Mouse (Mus musculus) forebrain, embryonic 10.5 days (tissue): ENCODE data around the gene Gm45062. TPM values are rescaled to one million over a fixed set of nuclear protein-coding genes. Genes with fewer than 3 reads are reported as not detected.

Experiments
- DNase-seq: peaks from one replicate; pipeline ENCODE4 v3.0.0-alpha.2; 2017; ENCODE audit warnings: low spot score; ENCODE audit errors: extremely low spot score
- H3K27ac ChIP-seq: fragments of 300-500 bp; sonication (generic); 2 replicates; pipeline ENCODE4 v1.5.1; 2016; ENCODE audit warnings: mild to moderate bottlenecking
- H3K27me3 ChIP-seq: fragments of 300-500 bp; sonication (generic); 2 replicates; pipeline ENCODE4 v1.6.1; 2016; ENCODE audit warnings: mild to moderate bottlenecking; ENCODE audit not compliant: poor library complexity, severe bottlenecking
- H3K36me3 ChIP-seq: fragments of 300-500 bp; sonication (generic); replicated peaks from 2 replicates; pipeline ENCODE4 v1.6.1; 2016; ENCODE audit warnings: mild to moderate bottlenecking, moderate library complexity
- H3K4me1 ChIP-seq: fragments of 300-500 bp; sonication (generic); 2 replicates; pipeline ENCODE4 v1.6.1; 2016
- H3K4me3 ChIP-seq: fragments of 300-500 bp; sonication (generic); 2 replicates; pipeline ENCODE4 v1.5.1; 2016; ENCODE audit warnings: mild to moderate bottlenecking, moderate library complexity
- H3K9me3 ChIP-seq: fragments of 300-500 bp; sonication (generic); 2 replicates; pipeline ENCODE4 v1.6.1; 2016; ENCODE audit warnings: mild to moderate bottlenecking, moderate library complexity
- WGBS: fragments of 180-500 bp; shearing (Covaris S2); methylation state at CpG from one replicate; pipeline ENCODE4 v1.1.7; 2016; 5-methylcytosine and 5-hydroxymethylcytosine counted together
- polyA plus RNA-seq: library from polyadenylated mRNA; unstranded; fragments of >200 nt; fragmentation: Nextera tagmentation; extraction: Ambion mirVana; gene quantifications from 2 replicates; pipeline ENCODE4 v1.2.1, GENCODE M21; 2016

The Gm45062 gene
- 9.2 and 11.1 TPM in 2 replicates for polyA plus RNA-seq

DNA sequence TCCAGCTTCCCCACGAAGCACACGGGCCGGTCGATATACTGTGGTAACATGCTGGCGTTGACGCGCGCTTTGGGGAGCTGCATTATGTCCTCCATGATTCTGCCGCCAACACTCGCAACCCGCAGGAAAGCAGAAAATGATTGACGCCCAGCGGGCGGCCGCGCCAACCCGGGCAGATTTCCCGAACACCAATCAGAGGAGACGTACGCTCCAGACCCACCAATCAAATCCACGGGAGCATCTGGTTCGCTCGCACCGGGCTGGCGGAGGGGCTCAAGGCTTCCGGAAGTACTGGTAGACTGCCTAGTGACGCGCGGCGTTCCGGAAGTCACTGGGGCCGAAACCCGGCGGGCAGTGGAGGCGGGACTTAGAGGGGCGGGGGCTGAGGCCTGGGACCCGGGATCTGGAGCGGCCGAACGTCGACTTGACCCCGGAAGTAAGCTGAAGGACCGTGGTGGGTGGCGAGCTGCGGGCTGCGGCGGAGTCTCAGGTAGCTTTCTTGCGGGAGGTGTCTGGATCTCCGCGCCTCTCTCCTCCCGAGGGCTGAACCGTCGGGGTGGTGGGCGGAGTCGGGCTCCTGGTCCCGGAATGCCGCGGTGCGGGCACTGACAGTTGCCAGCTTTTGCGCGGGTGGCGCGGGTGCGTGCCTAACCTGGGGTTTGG is at the start of gene Gm45062, which contains the start of the genes Rpa3 and Umad1:
TSS of gene Gm45062 (plus strand) at position 447 of the 663 bp plus-strand sequence.
TSS of gene Rpa3 (minus strand) at position 170 of the 663 bp plus-strand sequence.
TSS of gene Umad1 (plus strand) at position 285 of the 663 bp plus-strand sequence.
- Histone ChIP-seq H3K4me1 (peaks cover 23% of the 10 kb centered on the region), H3K27ac (peak within 1 kb of the TSS; percentile 91), H3K9me3 (no peaks in the 10 kb centered on the region), H3K4me3 (peak within 1 kb of the TSS; percentile 85), H3K36me3 (peaks cover 24% of the 10 kb centered on the region), H3K27me3 (no peaks in the 10 kb centered on the region)
- peak; percentile 98 for DNase-seq
- under 1% methylated on average over 64 of the region's 64 CpGs for WGBS

DNA sequence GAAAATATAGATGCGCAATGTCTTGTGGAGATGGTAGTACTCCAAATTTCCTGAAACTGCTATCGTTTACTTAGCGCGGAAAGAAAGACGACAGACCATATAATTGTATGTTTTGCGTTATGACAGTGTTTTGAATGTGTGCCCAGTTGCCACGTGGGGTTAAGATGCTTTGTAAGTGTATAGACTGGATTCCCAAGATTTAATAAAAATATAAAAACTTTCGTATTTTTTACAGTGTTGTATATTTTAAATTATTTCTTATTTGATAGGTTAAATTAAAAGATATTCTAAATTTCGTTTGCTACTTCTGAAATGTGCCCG is 49.4 kb upstream of the Gm45062 start:
- peak overlapping the region; percentile 98 for H3K27ac ChIP-seq
- H3K9me3 ChIP-seq, result no peaks in the 10 kb centered on the region
- H3K4me1 ChIP-seq, result peaks cover 13% of the 10 kb centered on the region
- H3K36me3 ChIP-seq, result peaks cover 20% of the 10 kb centered on the region
- no peaks in the 10 kb centered on the region for H3K27me3 ChIP-seq
- H3K4me3 ChIP-seq, result peak overlapping the region; percentile 83
- DNase-seq, result no peak
- WGBS, result 14% methylated on average over 10 of the region's 10 CpGs

DNA sequence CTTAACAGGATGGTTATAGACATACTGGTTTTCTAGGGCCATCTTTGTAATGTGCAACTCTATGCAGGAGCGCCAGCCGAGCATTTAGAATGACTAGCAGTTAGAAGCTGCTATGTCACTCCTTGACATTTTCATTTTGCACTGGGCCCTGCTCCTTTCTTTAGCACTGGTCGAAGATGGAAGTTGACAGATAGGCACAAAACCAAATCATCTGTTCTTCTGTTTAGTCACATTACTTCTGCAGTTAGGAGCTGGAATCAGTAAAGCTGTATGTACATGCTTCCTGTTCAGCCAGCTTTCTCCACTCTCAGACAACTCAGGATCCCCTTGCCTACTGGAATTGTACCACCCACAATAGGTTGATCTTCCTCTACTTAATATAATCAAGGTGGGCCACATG is 48.6 kb upstream of the Gm45062 start:
- peaks cover 28% of the 10 kb centered on the region for H3K36me3 ChIP-seq
- peaks cover 13% of the 10 kb centered on the region for H3K4me1 ChIP-seq
- peak overlapping the region; percentile 83; the same call in 1 of the 2 replicates for H3K4me3 ChIP-seq
- H3K9me3 ChIP-seq, result no peaks in the 10 kb centered on the region
- DNase-seq, result no peak
- 88% methylated on average over 3 of the region's 3 CpGs for WGBS
- no peak overlapping the region for H3K27ac ChIP-seq
- no peaks in the 10 kb centered on the region for H3K27me3 ChIP-seq

DNA sequence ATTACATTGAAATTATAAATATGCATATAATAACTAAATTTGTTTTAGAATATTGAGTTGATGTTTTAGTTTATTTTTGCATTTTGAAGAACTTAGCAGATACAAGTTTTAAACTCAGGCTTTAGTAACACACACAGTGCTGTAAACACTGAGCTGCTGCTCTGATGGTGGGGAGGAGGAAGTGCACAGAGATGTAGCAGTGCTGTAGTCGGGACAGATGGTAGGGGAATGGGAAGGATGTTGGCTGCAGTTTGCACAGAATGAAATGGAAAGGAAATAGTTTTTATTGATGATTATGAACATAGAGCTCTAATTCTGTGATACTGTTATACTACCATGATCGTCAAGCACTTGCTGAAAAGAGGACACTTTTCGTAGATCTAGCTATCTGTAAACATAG is 32.2 kb upstream of the Gm45062 start:
- DNase-seq, result no peak
- Histone ChIP-seq H3K9me3 (no peaks in the 10 kb centered on the region), H3K4me1 (no peaks in the 10 kb centered on the region), H3K27me3 (no peaks in the 10 kb centered on the region), H3K36me3 (peaks cover 49% of the 10 kb centered on the region), H3K4me3 (no peak overlapping the region), H3K27ac (no peak overlapping the region)
- 94% methylated on average over 3 of the region's 3 CpGs for WGBS

DNA sequence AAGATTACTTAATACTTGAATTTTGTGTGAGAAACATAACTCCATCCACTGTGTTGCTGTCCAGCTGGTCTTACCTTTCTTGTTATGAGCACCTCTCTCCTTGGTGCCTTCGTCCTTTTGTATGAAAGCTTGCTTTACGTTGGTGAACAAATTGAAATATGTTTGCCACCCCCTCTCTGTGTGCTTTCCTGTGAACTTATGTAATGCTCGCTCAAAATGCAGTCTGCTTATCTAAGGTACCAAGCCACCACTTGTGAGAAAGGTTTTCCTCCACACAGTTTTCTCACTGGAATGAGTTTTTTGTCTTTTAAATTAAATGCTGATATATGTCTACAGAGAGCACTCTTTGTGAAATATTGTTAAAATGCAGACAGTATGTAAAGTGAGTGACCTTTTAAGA is 30.7 kb upstream of the Gm45062 start:
- Histone ChIP-seq H3K27ac (no peak overlapping the region), H3K4me3 (no peak overlapping the region), H3K9me3 (no peaks in the 10 kb centered on the region), H3K36me3 (peaks cover 63% of the 10 kb centered on the region), H3K4me1 (no peaks in the 10 kb centered on the region), H3K27me3 (no peaks in the 10 kb centered on the region)
- WGBS, result 92% methylated on average over 3 of the region's 3 CpGs
- no peak for DNase-seq

DNA sequence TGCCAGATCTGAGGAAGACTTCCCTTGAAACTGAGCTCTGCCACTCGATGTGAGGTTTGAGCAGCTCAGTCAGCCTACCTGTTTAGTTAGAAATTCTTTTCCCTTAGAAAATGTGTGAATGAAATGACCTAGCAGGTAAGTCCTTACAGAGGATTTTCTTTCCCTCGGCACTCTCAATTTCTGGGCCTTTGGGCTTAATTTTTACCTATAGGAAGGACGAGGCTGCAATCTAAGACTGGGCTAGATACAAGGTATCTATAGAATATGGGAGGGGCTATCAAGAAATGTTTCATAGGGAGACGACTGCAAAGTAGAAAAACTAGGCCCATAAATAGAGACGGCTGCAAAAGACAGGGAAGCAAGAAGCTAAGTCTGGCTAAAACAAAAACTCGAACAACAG is 934 bp upstream of the Gm45062 start:
- peaks cover 33% of the 10 kb centered on the region for H3K36me3 ChIP-seq
- H3K27ac ChIP-seq, result peak overlapping the region; percentile 91
- DNase-seq, result no peak
- WGBS, result 9% methylated on average over 6 of the region's 6 CpGs
- peaks cover 23% of the 10 kb centered on the region for H3K4me1 ChIP-seq
- no peaks in the 10 kb centered on the region for H3K27me3 ChIP-seq
- H3K9me3 ChIP-seq, result no peaks in the 10 kb centered on the region
- H3K4me3 ChIP-seq, result peak overlapping the region; percentile 85

DNA sequence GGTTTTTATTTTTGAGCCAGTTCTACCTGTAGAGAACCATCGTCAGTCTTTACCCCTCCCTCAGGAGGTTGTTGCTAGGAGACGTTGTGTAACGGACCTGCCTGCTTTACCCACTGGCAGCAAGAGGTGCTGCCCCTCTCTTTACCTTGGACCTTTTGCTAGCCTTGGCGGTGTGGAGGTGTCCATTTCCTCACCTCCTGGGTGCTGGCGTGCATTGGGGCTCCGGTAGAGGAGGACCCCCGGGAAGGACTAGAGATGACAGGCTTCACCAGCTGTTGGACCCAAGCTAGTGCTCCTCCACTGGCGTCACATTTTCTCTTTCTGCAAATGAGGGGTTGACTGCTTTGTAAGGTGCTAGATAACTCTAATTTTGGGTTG is 406 bp downstream of the Gm45062 start:
- Histone ChIP-seq H3K4me1 (peaks cover 23% of the 10 kb centered on the region), H3K27ac (peak overlapping the region; percentile 91), H3K27me3 (no peaks in the 10 kb centered on the region), H3K4me3 (peak overlapping the region; percentile 85), H3K9me3 (no peaks in the 10 kb centered on the region), H3K36me3 (peaks cover 19% of the 10 kb centered on the region)
- DNase-seq, result no peak
- under 1% methylated on average over 8 of the region's 8 CpGs for WGBS

DNA sequence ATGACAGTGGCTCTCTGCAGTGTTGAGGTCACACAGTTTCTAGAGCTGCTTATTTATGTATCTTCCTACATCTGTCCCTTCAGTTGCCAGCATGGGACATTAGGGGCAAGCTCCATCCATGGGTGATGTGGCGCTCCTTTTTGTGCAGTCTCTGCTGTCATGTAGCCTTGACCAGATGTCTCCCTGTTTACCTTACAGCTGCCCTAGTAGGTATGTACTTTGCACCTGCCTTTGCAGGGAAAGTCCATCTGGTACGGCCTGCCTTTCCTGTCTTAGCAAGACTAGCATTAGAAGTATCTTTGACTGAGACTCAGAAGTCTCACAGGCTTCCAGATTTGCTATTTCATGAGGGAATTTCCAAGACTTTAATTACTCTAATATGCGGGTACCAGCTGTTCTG is 11.8 kb downstream of the Gm45062 start:
- H3K27me3 ChIP-seq, result no peaks in the 10 kb centered on the region
- no peak for DNase-seq
- 91% methylated on average over 3 of the region's 3 CpGs for WGBS
- H3K9me3 ChIP-seq, result no peaks in the 10 kb centered on the region
- peaks cover 10% of the 10 kb centered on the region; the same call in 1 of the 2 replicates for H3K36me3 ChIP-seq
- no peak overlapping the region for H3K27ac ChIP-seq
- H3K4me1 ChIP-seq, result no peaks in the 10 kb centered on the region
- no peak overlapping the region for H3K4me3 ChIP-seq

DNA sequence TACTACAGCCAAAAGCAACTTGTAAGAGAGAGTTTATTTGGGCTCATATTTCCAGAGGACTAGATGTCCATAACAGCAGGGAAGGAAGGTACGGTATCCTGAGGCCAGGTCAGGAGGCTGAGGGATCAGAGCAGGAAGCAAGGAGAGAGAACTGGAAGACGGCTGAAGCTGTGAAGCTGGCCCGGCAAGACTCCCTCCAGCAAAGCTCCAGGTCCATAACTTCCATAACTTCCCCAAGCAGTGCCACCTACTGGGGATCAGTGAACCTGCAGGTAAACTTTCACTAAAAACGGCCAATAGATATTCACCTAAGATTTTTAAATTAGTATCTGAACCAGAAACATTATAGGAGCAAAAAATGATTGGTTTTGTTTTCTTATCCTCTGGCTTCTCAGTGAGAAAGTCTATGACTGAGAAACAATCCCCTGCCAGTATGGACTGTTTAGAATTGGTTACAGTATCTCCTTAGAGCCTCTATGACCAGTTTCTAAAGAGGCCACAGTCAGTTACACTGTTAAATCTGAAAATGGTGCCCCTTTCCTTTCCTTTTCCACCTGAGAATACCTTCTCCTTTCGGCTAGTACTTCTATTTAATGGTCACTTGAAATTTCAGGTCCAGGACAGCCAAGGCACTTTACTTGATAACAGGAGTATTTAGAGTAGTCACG is 15.3 kb downstream of the Gm45062 start:
- no peaks in the 10 kb centered on the region for H3K4me1 ChIP-seq
- H3K27me3 ChIP-seq, result no peaks in the 10 kb centered on the region
- peaks cover 14% of the 10 kb centered on the region; the same call in 1 of the 2 replicates for H3K36me3 ChIP-seq
- no peak overlapping the region for H3K27ac ChIP-seq
- H3K9me3 ChIP-seq, result no peaks in the 10 kb centered on the region
- DNase-seq, result peak; percentile 36
- WGBS, result 42% methylated on average over 6 of the region's 6 CpGs
- H3K4me3 ChIP-seq, result no peak overlapping the region

DNA sequence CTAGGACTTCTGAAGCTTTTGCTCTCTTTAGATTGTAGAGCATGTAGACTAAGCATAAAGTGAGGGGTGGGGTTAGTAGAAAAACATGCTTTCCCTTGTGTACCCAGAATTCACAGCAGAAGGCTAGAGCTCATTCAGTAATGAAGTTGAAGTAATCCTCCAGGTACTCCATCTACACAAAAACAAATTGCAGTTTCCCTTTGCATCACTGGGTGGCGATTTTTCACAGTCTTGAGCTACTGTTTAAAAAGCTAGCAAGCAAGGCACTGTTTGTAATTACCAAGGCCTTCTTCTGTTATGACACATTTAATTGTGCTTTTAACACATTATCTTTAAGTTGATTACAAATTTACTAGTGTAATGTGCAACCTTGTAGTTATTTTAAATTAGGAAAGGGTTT is 15.8 kb downstream of the Gm45062 start:
- no peak for DNase-seq
- Histone ChIP-seq H3K36me3 (peaks cover 14% of the 10 kb centered on the region; the same call in 1 of the 2 replicates), H3K27me3 (no peaks in the 10 kb centered on the region), H3K9me3 (no peaks in the 10 kb centered on the region), H3K4me1 (no peaks in the 10 kb centered on the region), H3K4me3 (no peak overlapping the region), H3K27ac (no peak overlapping the region)
- WGBS, result 10% methylated on average over 1 of the region's 1 CpGs

DNA sequence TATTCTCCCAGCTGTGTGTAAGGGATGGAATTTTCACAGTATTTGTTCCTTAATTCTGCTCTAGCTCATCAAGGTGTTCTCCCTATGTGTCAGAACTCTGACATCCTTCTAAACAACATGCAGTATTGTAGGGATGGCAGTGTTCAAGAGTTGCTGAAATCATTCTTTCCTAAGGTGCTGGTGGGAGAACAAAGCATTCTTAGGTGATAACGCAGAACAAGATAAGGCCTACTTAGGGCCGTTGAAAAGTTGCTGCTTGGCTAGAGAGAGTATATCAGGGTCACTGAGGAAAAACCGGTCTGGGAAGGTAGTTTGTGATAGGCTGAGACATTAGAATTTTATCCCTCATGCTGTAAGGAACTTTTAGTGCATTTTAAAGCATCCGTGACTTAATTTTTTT is 17.2 kb downstream of the Gm45062 start:
- Histone ChIP-seq H3K27ac (no peak overlapping the region), H3K9me3 (no peaks in the 10 kb centered on the region), H3K4me3 (no peak overlapping the region), H3K36me3 (peaks cover 8% of the 10 kb centered on the region; the same call in 1 of the 2 replicates), H3K4me1 (no peaks in the 10 kb centered on the region), H3K27me3 (no peaks in the 10 kb centered on the region)
- 85% methylated on average over 4 of the region's 4 CpGs for WGBS
- DNase-seq, result no peak

DNA sequence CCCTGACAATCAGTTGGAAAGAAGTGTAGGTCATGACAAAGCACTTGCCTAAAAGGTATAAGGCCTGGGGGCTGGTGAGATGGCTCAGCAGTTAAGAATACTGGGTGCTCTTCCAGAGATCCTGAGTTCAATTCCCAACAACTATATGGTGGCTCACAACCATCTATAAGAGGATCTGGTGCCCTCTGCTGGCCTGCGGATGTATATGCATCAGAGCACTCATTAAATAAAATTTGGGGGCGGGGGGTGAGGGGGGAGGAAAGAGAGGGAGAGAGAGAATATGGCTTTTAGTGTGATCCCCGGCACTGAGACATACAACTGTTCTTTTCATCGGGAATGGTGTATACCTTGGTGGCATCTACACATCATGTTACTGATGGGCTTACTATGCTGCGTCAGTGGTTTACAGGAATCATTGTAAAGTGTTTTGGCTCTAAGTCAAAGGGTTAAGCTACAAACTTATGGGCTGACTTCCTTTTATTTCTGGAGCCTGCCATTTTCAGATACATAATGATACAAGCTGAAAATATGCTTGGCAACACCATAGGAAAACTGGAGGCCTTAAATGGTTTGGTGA is 19.3 kb downstream of the Gm45062 start:
- no peak for DNase-seq
- Histone ChIP-seq H3K4me1 (no peaks in the 10 kb centered on the region), H3K27ac (no peak overlapping the region), H3K27me3 (no peaks in the 10 kb centered on the region), H3K4me3 (no peak overlapping the region), H3K36me3 (0 out of 2 replicates have a peak, but pooled peaks cover 4% of the 10 kb centered on the region), H3K9me3 (no peaks in the 10 kb centered on the region)
- WGBS, result 76% methylated on average over 5 of the region's 5 CpGs

DNA sequence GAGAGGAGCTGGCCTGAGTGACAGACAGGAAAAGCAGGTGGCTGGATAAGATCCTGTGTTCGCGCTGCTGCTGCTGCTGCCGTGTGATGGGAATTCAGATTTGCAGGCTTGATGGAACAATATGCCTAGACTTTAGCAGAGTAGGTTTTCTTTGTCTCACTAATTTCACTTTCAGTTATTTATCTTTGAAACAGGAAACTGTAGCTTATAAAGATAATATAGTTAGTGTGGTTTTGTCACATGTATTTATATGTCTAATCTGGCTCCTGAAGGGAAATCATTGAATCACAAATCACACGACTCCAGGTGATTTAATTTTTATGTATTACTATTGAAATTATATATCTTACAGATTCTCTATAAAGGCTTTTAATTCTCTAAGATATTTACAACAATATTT is 24.0 kb downstream of the Gm45062 start:
- Histone ChIP-seq H3K36me3 (0 out of 2 replicates have a peak, but pooled peaks cover 4% of the 10 kb centered on the region), H3K4me3 (no peak overlapping the region), H3K27ac (no peak overlapping the region), H3K9me3 (no peaks in the 10 kb centered on the region), H3K27me3 (no peaks in the 10 kb centered on the region), H3K4me1 (no peaks in the 10 kb centered on the region)
- WGBS, result 92% methylated on average over 4 of the region's 4 CpGs
- DNase-seq, result no peak
